Mouse (Mus musculus): Measurements from ENCODE around the gene Ntng1. TPM values are rescaled to one million over a fixed set of nuclear protein-coding genes. Genes with fewer than 3 reads are reported as not detected.

Gene Ntng1
- total and polyA plus RNA-seq, 3 experiments: 0.99 to 2.7 (median 2.0) TPM

DNA sequence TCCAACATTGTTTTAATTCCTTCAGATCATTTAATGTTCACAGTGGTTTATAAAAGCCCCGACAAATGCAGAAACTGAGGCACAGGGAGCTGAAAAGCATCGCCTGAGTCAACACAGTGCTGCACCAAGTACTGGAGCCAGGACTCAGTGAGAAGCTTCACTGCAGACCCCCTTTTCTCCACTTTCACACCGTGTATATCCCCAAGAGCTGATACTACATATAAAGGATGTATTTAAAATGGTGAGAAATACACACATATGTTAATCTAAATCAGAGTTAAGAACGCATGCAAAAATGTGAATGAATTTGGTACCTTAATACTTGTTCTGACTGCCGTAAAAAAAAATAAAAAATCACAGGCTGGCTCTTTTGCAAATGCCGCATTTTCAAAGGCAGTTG is 88.4 kb downstream of the Ntng1 start:
- no peak for DNase-seq

DNA sequence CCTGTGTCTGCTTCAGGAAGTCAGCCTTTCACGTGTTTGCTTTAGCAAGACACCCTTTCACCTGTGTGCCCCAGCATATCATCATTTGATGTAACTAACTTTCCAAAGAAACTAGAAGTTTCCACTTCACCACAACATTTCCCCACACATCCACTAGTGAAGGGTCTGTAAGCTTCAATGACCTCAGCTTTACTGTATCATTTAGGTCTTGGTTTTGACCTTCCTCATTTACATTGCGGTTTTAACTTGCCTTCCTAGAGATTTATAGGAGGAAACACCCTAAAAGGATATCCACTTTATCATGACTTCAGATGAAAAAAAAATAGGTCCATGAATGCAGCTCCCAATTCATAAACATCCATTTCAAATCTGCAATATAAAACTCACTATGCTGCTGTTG is 89.7 kb downstream of the Ntng1 start:
- no peak for DNase-seq

DNA sequence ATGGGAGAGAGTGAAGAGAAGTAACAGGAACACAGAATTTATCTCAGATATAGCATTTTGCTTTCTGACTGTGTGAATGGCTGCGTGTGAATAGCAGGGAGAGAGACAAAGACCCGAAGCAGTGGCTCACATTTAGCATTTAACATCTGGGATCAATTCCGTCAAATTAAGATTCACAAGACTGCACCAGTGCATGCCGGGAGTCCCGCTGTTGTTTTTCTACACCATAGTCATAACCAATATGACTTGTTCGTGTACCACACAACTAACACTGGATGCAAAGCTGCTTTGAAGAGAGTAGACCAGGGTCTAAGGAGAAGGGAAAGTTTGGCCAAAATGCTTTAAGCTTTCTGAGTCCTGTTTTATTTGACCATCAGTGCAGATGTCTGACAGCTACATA is 95.7 kb downstream of the Ntng1 start:
- no peak for DNase-seq

DNA sequence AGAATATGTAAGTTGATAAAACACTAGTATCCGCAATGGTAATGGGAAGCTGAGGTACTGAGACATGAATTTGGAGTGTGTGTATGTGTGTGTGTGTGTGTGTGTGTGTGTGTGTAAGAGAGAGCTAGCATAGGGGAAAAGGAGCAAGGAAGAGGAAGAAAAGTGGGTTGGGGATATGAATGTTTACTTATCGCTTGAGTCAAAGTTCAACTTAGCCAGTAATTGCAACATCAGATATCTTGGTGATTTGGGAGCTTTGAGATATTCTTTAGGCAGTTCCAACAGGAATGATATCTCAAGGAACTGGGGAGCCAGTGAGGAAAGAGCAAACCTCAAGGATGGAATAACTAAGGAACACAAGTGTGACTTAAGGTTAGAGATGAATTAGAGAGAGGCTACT is 97.1 kb downstream of the Ntng1 start:
- DNase-seq: no peak

DNA sequence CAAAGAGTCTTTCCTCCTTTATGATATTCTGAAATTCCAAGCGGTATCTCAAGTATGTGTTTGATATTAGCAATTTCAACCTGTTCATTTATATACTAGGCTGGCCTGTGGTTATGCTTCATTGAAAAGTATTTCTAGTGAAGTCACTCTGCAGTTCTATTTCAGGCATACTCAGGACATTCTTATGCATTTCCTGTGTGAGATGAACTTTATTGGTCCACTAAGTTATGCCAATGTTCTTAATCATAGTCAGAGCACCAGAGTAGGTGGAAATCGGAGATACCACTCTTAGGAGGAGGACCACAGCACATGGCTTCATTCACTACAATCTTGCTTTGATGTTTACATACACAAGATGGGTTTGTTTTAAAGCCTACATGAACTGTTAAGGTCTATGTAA is 99.6 kb downstream of the Ntng1 start:
- DNase-seq: no peak

DNA sequence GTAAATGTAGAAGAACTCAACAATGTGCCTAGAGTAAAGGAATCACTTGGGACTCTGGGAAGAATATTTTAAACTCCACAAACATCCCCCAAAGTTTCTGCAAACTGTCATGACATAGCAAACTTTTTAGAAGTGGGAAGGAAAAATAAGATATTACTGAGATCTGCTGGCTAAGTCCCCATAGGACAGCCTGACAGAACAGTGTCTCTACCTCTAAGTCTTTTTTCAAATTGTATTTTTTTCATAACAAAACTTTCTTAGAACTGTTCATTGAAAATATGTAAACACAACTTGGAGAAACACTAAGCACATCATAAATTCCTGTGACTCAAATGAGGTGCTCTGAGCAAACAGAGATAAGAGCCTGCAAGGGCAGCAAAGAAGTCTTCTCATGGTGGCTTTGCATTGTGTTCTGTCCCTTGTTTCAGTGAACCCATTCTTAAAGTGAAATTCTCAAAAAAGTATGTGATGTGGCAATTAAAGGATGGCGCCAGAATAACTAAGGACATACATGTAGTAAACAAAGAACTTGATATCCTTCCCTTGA is 100.1 kb downstream of the Ntng1 start:
- no peak for DNase-seq

DNA sequence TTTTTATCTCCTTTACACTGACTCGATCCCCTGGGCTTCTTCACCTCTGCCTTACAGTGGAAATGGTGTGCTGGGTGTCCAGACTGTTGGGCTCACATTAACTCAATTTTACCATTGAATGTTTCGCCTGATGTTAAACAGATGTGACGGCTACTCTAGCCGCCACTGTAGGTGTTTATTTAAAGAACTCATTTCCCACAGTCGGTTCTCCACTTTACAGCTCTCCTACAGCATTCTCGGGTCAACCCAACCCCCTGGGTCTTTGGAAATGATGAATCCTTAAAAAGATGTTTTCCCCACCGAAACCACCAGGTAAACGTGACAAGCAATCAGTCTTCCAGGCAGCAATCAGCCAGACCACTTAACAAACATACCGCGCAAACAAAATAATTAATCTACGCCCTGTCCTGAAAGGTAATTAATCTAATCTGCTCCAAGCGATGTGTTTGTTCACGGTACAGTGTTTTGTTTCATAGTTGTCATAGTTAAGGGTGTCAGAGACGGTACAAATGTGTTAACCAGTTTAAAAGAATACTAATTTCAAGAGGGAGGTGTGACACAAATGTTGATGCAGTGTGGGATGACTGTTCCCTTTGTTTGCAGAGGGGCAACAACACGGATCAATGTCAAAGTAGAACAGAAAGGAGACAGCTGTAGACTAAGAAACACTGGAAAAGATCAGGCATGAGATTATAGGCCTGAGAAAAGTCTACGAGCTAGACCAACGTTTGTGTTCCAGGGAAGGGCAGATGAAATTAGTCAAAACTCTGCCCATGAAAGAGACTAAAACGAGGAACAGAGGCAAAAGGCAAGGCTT is 120.8 kb downstream of the Ntng1 start:
- DNase-seq: no peak

DNA sequence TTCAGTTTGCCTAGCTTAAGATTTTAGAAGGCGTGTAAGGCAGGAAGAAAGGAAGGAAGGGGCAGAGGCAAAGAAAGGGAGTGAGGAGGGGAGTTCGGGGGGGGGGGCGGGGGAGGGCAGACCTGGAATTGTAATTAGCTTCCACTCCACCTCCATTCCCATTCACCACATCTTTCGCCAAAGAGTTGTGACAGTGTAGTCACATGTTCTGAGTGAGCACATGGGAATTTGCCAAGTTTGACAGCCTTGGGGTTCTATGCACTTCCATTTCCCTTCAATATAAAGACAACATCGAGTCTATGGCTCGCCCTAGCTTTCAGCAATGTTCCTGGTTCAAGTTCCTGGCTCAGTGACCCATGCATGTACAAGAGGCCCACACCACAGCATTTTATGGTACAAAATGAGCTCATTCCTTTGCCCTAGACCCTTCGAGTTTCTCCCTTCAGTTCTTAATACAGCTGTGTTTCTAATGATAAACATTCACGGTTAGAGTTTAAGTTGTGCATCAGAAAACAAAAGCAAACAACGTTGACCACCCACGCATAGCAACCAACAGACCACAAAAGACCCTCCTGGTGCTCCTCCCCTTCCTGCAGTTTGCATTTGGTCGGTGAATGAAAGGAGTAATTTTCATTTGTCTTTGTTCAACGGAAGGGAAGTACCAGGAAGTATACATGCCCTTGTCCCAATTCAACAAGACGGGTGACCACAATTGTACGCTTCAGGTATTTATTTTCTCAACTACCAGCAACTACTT is 132.8 kb downstream of the Ntng1 start:
- no peak for DNase-seq

DNA sequence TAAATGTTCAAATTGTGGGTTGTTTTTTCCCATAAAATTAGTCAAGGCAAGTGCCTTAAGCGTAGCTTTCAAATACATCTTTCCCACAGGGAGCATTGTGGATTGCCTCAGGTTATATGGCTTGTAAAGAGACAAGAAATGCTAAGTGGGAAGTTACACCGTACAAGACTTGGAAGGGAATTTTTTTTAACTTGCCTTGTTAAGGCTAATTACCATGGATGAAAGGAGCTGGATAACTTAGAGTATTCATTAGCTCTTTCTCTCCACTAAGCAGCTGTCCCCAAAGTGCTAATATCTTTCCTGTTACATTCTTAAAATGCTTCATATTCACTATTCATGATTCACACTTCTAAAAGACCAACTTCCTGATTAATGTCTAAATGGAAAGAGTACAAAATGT is 133.4 kb downstream of the Ntng1 start:
- no peak for DNase-seq

DNA sequence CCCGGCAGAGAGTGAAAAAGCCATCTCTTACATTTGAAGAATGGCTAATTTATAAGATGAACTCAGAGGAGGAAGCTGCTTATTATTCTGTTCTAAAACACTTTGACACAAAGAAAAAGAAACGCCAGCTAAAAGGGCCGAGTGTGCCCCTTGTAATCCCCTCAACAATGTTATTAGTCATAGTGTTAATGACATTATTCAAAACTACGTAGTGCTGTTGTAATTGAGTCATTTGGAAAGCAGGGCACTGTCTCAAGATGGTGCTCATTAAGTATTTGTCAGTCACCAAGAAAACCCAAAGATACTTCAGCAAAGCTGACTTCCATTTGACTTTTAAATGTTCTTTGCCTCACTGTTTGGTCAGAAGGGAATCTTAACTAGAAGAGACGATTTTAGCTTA is 143.5 kb downstream of the Ntng1 start:
- no peak for DNase-seq

DNA sequence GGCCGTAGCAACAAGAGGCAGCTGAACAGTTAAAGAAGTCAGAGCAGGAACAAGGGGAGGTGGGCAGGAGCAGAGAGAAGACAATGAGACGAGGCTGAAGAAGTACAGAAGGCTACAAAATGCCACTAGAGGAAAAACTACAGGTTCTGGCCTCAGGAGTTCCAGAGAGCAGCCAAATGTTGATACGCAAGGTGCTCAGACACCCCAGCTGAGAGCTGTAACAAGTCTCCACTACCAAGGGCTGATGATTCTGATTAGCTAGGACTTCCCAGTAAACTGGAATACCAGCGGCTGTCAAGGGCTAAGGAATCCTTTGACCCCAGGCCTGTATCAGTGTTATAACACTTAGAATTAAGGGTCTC is 148.2 kb downstream of the Ntng1 start:
- DNase-seq: no peak

DNA sequence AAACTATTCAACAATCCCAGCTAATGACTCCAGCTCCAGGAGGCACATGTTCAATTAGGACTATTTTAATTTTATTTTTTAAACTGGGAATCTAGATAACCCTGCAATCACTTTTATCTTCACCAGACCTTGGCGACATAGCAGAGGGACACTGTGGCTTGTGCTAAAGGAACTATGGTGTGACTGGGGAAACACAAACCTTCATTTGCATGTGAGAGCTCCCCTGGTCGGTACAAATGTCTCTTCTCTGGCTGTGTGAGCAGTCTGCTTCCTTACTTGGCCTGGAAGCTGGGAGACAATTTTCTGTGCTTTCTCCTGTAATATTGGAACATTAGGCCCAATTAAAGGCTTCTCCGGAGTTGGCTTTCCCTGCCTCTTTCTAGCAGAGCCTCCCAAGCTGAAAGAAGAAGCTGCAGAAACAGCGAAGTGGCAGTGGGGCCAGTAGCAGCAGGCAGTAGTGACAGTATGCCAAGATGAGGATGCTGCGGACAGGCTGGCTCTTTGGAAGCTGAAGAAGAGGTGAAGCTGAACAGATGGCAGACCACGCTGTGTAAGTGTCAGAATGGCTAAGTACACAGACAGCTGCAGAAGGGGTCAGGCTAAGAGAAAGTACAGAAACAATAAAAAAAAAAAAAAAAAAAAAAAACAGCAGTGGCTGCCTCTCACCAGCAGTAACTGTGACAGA is 148.7 kb downstream of the Ntng1 start:
- DNase-seq: no peak

DNA sequence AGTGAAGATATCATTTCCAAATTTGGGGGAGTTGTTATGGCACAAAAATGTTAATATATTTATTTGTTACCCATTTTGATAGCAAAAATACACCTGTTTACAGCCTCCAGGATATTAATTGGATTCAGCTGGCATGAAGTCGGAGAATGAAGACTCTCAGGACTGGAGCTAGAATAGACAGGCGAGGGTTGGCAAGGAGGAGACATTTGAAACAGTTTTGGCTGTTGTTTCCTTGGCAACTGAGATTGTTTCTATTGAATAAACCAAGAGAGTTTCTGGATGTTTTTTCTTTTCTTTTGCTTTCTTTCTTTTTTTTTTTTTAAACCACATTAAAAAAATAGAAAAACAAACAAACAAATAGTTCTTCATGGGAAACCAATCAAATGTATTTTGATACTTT is 159.7 kb downstream of the Ntng1 start:
- no peak for DNase-seq

DNA sequence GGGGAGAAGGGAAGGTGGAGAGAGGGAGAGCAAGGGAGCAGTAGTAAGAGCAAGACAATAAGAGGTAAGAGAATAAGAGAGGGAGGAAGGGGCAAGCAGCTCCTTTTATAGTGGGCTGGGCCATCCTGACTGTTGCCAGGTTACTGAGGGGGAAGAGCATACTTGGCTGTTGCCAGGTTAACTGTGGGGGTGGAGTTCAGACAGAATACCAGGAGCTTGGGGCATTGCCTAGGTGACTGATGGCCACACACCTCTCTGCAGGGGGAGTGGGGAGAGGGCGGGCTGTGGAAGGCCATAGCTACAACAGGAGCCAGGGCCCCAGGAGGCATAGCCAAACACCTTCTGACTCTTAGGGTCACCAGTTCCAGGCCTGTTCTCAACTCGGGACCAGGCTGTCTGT is 166.2 kb downstream of the Ntng1 start:
- no peak for DNase-seq

DNA sequence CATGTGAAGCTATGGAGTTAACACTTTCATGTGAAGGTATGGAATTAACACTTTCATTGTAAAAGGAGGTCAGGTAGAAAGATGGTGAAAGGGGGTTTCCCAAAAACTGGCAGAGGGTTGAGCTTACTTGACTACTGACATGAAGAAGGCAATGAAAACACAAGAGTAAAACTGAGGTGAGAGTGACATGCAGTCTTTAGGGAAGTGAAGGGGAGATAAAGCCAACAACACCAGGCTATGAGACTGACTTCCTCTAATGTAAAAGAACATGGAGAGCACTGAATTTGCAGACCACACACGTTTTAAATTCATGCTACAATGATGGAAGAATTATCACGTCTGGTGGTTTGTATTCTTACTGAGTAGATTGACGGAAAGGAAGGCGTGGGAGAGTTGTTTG is 168.7 kb downstream of the Ntng1 start:
- no peak for DNase-seq

DNA sequence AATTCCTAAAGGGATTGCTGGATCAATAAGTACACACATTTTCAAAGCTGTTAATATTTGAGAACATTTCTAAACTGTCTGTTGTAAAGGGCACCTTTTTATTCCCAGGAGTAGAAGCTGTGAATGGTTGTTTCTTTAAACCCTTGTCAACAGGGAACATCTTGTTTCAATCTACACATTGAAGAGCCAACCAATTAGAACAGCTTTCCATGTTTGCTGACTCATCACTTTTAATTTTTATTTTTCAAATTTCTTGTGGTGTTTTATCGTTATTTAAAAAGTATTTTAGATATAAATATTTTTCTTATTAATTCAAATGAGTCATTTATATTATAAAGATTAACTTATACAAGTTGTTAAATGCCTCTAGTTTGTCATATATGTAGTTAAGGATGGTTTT is 172.3 kb downstream of the Ntng1 start:
- no peak for DNase-seq

DNA sequence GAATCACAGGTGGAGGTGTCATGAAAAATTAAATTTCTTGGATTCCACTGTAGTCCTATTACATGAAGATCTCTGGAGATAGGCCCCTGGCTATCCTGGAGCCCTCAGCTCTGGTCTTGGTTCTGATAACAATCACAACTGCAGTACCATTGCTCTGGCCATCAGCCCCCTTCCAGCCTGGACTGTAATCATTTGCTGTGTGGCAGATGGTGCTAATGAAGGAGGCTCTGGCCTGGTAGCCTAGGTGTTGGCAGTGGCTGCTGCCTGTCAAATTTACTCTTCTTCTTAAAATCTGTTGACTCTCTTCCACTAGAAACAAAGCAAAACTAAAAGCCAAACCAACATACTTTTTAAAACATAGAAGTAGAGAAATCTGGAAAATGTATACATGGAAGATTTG is 173.6 kb downstream of the Ntng1 start:
- DNase-seq: no peak

DNA sequence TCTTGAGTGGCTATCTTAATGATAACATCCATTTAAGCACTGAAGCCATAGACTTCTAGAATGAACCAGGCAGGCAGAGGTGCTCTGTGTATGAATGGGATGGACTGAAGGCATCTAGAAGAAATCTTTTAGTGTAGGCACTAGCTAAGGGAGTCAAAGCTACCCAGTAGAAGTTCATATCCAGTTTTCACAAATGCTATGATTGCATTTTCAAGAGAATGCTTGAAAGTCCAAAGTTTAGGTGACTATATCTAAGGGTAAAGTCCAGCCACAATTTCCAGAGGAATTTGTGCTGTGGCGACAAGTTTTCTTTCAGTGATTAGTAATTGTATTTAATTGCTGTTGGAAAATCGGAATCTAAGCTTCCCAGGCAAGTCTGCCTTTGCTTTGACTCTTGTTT is 181.2 kb downstream of the Ntng1 start:
- no peak for DNase-seq

DNA sequence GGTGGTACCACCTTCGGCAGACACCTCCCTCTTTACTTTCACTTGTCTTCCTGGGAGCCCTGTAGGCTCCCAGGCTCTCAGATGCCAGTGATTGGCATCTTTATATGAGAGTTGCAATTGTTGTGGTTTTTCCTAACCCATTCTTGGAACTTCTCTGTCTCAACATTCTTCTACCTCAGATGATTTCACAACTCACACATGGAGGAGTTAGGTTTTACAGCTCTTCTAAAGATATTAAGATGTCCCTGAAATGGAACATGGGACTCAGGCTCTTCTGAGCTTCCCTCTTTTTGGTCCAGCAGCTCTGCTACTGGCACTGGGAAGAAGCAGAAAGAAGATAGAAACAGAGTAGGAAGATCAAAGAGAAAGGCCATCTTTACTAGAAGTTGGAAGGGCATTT is 200.9 kb downstream of the Ntng1 start:
- no peak for DNase-seq

DNA sequence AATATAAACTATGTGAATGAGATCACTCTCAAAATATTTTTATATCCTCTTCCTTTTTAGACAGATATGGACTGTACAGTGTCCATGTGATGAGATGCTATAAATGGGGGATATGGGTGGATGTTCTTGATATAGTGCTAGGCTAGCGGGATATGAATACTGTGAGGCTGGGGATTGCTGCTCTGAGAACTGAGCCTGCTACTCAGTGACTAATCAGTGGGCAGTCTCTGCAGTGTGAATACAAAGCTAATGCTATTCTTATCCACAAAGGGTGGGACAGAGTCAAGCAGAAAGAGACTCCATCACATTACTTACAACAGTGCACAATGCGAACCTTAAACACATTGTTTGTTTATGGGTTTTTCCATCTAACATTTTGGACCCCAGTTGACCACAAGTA is 206.2 kb downstream of the Ntng1 start:
- DNase-seq: no peak

DNA sequence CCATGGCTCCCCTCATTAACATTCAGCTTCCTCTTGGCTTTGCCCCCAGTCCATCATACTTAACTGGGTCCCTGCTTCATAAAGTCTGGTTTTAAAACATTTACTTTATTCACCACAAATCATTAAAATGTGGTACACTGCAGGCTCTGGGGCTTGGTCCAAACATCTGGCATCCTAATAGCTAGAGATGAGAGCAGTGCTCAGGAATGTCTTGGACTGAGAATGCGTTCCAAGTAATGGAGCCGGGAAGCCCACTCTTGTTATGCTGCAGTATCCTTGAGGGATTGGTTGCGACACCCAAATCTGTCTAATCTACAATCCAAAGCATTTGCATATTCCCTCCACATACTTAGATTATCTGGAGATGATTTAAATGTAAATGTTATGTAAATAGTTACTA is 207.5 kb downstream of the Ntng1 start:
- DNase-seq: no peak

DNA sequence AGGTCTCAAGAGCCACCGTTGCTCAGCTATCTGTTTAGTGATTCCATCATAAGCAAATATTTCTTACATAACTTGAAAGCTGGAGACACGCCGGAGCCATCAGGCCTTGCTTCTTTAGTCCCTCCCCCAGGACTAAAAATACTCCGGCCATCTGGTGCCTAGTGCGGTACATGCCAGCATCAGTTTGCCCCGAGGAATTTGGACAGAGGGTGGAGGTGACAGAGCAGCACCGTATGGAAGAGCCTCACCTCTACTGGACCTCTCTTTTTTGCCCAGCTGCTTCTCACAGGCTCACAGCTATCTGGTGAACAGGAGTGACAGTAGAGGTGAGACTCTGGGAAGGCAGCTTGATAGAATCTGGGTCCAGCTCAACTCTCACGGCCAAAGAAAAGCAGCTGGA is 211.6 kb downstream of the Ntng1 start:
- DNase-seq: no peak

DNA sequence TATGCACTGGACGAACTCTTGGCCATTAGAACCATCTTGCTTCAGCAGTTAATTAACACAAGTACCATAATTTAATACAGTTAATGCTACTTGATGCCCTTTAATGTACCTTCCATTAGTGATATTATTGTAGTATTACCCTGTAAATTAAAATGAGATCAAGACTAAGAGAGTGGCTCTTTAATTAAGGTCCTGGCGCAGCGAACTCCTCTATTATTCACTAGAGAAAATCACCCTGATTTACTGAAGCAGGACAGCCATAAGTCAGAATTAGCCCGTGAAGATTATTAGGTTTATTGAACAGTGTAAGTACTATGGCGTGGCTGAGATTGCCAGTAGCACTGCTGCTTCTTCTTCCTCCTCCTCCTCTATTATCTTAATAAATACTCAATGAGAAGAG is 212.8 kb downstream of the Ntng1 start:
- DNase-seq: no peak

Measured in adrenal gland, adult 2 months (tissue).